Mouse (Mus musculus): ENCODE measurements around the gene Kcnh2. TPM values are rescaled to one million over a fixed set of nuclear protein-coding genes. Genes with fewer than 3 reads are reported as not detected.

Gene Kcnh2
- polyA plus RNA-seq, 1 experiment = 26.3 TPM

GRCm38 (mm10) chr5:24391864-24392263 is 40.5 kb upstream of the Kcnh2 start, which contains the start of gene Atg9b:
TSS of gene Atg9b (minus strand) at chr5:24392143.
- Histone ChIP-seq H3K36me3 (ENCODE audit: control insufficient read depth, insufficient read depth, low read length) (no peaks in the 10 kb centered on the region), H3K4me3 (ENCODE audit: low read depth, low read length) (no peak within 1 kb of the TSS), H3K4me1 (ENCODE audit: control insufficient read depth, insufficient read depth, insufficient read length, low read length) (peaks cover 21% of the 10 kb centered on the region), H3K27me3 (ENCODE audit: control insufficient read depth, insufficient read depth, low read length) (peaks cover 13% of the 10 kb centered on the region; the same call in 1 of the 2 replicates), H3K27ac (ENCODE audit: insufficient read depth, low read depth, low read length) (no peak within 1 kb of the TSS)
- TF ChIP-seq POLR2A (IDR thresholded peaks at IDR 0.05; ENCODE audit: low read depth, low read length) = no peak
- no peak for TF ChIP-seq CTCF (IDR thresholded peaks at IDR 0.05; ENCODE audit: extremely low read depth, insufficient read length, insufficient replicate concordance, low read depth, low read length)
- 89% methylated on average over 7 of the region's 7 CpGs for WGBS

DNA sequence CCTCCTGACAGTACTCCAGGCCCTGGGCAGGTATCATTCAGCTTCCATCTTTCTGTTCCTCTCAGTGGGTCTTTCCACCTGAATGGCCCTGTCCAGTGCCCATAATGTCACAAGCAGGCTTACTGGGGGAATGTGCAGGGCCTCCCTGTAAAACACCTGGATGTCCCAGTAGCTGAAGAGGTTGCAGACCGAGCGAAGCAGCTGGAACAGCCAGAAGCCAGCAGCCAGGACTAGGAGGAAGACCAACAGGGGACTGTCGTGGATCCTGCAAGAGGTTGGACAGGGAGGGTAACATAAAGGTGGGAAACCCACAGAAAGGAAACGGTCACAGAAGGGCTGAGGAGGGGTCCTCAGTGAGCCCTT is 38.2 kb upstream of the Kcnh2 start:
- no peak overlapping the region for H3K4me3 ChIP-seq (ENCODE audit: low read depth, low read length)
- H3K27me3 ChIP-seq (ENCODE audit: control insufficient read depth, insufficient read depth, low read length) = peaks cover 14% of the 10 kb centered on the region; the same call in 1 of the 2 replicates
- TF ChIP-seq POLR2A (IDR thresholded peaks at IDR 0.05; ENCODE audit: low read depth, low read length) (no peak), CTCF (IDR thresholded peaks at IDR 0.05; ENCODE audit: extremely low read depth, insufficient read length, insufficient replicate concordance, low read depth, low read length) (no peak)
- H3K4me1 ChIP-seq (ENCODE audit: control insufficient read depth, insufficient read depth, insufficient read length, low read length) = peaks cover 21% of the 10 kb centered on the region
- WGBS = 90% methylated on average over 4 of the region's 4 CpGs
- H3K36me3 ChIP-seq (ENCODE audit: control insufficient read depth, insufficient read depth, low read length) = no peaks in the 10 kb centered on the region
- no peak overlapping the region for H3K27ac ChIP-seq (ENCODE audit: insufficient read depth, low read depth, low read length)

DNA sequence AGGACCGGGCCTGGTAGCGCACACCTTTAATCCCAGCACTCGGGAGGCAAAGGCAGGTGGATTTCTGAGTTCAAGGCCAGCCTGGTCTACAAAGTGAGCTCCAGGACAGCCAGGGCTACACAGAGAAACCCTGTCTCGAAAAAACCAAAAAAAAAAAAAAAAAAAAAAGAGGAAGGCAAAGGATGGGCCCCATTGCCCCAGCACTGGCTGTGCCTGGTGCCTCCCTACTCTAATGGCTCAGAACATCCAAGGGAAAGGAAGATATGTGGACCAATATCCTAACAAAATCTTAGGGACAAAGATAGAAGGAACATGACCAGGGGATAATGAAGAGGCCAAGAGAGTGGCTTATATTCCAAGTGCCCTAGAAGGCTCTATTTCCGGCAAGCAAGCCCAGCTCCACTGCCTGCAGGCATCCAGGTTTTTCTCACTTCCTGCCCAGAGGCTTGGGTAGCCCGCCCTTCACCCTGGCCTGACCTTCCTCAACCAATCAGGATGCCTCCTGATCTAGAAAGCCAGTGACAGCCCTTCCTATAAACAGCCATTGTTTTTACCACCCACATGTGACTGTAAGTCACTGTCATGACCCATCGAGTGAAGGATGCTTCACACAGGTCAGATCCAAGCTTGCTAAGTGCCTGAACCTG is 37.7 kb upstream of the Kcnh2 start:
- Histone ChIP-seq H3K36me3 (ENCODE audit: control insufficient read depth, insufficient read depth, low read length) (no peaks in the 10 kb centered on the region), H3K4me3 (ENCODE audit: low read depth, low read length) (no peak overlapping the region), H3K27ac (ENCODE audit: insufficient read depth, low read depth, low read length) (no peak overlapping the region), H3K27me3 (ENCODE audit: control insufficient read depth, insufficient read depth, low read length) (peaks cover 14% of the 10 kb centered on the region; the same call in 1 of the 2 replicates), H3K4me1 (ENCODE audit: control insufficient read depth, insufficient read depth, insufficient read length, low read length) (peaks cover 21% of the 10 kb centered on the region)
- 69% methylated on average over 7 of the region's 7 CpGs for WGBS
- no peak for TF ChIP-seq POLR2A (IDR thresholded peaks at IDR 0.05; ENCODE audit: low read depth, low read length)
- TF ChIP-seq CTCF (IDR thresholded peaks at IDR 0.05; ENCODE audit: extremely low read depth, insufficient read length, insufficient replicate concordance, low read depth, low read length) = no peak

GRCm38 (mm10) chr5:24388246-24388915 is 37.0 kb upstream of the Kcnh2 start:
- Histone ChIP-seq H3K36me3 (ENCODE audit: control insufficient read depth, insufficient read depth, low read length) (no peaks in the 10 kb centered on the region), H3K4me3 (ENCODE audit: low read depth, low read length) (peak overlapping the region; percentile 55), H3K4me1 (ENCODE audit: control insufficient read depth, insufficient read depth, insufficient read length, low read length) (peaks cover 21% of the 10 kb centered on the region), H3K27me3 (ENCODE audit: control insufficient read depth, insufficient read depth, low read length) (peaks cover 14% of the 10 kb centered on the region; the same call in 1 of the 2 replicates), H3K27ac (ENCODE audit: insufficient read depth, low read depth, low read length) (no peak overlapping the region)
- WGBS = 41% methylated on average over 26 of the region's 26 CpGs
- TF ChIP-seq CTCF (IDR thresholded peaks at IDR 0.05; ENCODE audit: extremely low read depth, insufficient read length, insufficient replicate concordance, low read depth, low read length) (no peak), POLR2A (IDR thresholded peaks at IDR 0.05; ENCODE audit: low read depth, low read length) (no peak)

DNA sequence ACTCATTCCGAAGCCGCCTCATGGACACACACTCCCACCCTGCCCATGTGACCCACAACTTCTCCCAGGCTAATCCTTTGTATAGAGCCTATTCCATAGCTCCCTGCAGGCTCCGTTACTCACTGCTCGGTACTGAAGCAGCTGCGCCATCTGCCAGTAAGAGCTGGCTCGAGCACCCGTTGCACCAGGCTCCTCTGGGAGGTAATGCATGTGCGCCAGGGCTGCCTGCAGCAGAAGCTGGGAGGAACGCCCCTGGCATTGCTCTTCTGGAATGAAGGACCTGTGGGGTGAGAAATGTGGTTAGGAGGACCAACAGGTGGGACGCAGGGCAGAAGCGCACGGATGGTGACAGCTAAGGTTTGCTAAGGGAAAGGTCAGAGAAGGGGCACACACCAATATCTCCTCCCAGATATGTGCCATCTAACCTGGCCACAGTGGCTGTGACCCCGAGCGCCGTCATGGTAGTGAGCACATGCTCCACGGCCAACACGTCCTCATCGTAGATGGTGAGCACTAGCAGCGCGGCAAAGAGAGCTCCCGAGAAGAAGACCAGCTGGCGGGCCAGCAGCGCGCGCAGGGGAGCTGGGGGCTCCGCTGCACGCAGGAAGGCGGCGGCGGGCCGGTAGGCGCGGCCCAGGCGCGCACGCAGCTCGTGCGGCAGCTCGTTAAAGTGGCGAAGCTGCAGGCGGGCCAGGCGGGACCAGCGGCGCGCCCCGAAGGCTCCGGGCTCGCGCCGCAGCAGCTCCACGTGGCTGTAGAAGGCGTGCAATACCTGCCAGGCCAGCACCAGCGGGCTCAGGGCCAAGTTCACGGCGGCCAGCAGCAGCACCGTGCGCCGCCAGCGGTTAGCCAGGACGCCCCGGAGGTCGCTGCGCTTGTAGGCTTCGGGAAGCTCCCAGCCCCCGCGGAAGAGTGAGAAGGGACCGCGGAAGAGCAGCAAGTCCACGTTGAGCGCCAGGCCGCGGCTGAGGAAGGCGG is 36.1 kb upstream of the Kcnh2 start:
- Histone ChIP-seq H3K4me3 (ENCODE audit: low read depth, low read length) (peak overlapping the region; percentile 55), H3K27ac (ENCODE audit: insufficient read depth, low read depth, low read length) (no peak overlapping the region), H3K36me3 (ENCODE audit: control insufficient read depth, insufficient read depth, low read length) (no peaks in the 10 kb centered on the region), H3K27me3 (ENCODE audit: control insufficient read depth, insufficient read depth, low read length) (peaks cover 14% of the 10 kb centered on the region; the same call in 1 of the 2 replicates), H3K4me1 (ENCODE audit: control insufficient read depth, insufficient read depth, insufficient read length, low read length) (peaks cover 25% of the 10 kb centered on the region)
- TF ChIP-seq CTCF (IDR thresholded peaks at IDR 0.05; ENCODE audit: extremely low read depth, insufficient read length, insufficient replicate concordance, low read depth, low read length) = no peak
- no peak for TF ChIP-seq POLR2A (IDR thresholded peaks at IDR 0.05; ENCODE audit: low read depth, low read length)
- 1% methylated on average over 73 of the region's 73 CpGs for WGBS

GRCm38 (mm10) chr5:24385887-24386550 is 34.6 kb upstream of the Kcnh2 start:
- WGBS = 85% methylated on average over 10 of the region's 10 CpGs

More at GRCm38 (mm10) chr5:24385887-24386550, 34.6 kb upstream of the Kcnh2 start:
- Histone ChIP-seq H3K4me1 (ENCODE audit: control insufficient read depth, insufficient read depth, insufficient read length, low read length) (peaks cover 25% of the 10 kb centered on the region), H3K4me3 (ENCODE audit: low read depth, low read length) (no peak overlapping the region), H3K27ac (ENCODE audit: insufficient read depth, low read depth, low read length) (no peak overlapping the region), H3K36me3 (ENCODE audit: control insufficient read depth, insufficient read depth, low read length) (no peaks in the 10 kb centered on the region), H3K27me3 (ENCODE audit: control insufficient read depth, insufficient read depth, low read length) (peaks cover 14% of the 10 kb centered on the region; the same call in 1 of the 2 replicates)
- TF ChIP-seq POLR2A (IDR thresholded peaks at IDR 0.05; ENCODE audit: low read depth, low read length) = no peak
- TF ChIP-seq CTCF (IDR thresholded peaks at IDR 0.05; ENCODE audit: extremely low read depth, insufficient read length, insufficient replicate concordance, low read depth, low read length) = no peak

All from small intestine, adult 2 months (tissue).